Mouse (Mus musculus) limb, embryonic 13.5 days (tissue): ENCODE measurements around the gene Lrfn2. TPM values are rescaled to one million over a fixed set of nuclear protein-coding genes. Genes with fewer than 3 reads are reported as not detected.

Experiments
- ATAC-seq: fragments of 200-750 bp; cut with Nextera tagmentation; 2 replicates; pipeline ENCODE4 v1.8.0; 2017; ENCODE audit warnings: low read depth, moderate number of reproducible peaks, moderate TSS enrichment; ENCODE audit not compliant: low FRiP score
- H3K27ac ChIP-seq: fragments of 300-500 bp; sonication (generic); 2 replicates; pipeline ENCODE4 v1.5.1; 2015; ENCODE audit warnings: inconsistent platforms, mild to moderate bottlenecking, moderate library complexity
- H3K27me3 ChIP-seq: fragments of 300-500 bp; sonication (generic); 2 replicates; pipeline ENCODE4 v1.6.1; 2015; ENCODE audit warnings: mild to moderate bottlenecking, inconsistent platforms
- H3K36me3 ChIP-seq: fragments of 300-500 bp; sonication (generic); 2 replicates; pipeline ENCODE4 v1.6.1; 2015; ENCODE audit warnings: inconsistent platforms, mild to moderate bottlenecking, moderate library complexity
- H3K4me1 ChIP-seq: fragments of 300-500 bp; sonication (generic); 2 replicates; pipeline ENCODE4 v1.6.1; 2015; ENCODE audit warnings: inconsistent platforms
- H3K4me2 ChIP-seq: fragments of 300-500 bp; sonication (generic); replicated peaks from 2 replicates; pipeline ENCODE4 v1.6.1; 2015; ENCODE audit warnings: inconsistent platforms, mild to moderate bottlenecking, moderate library complexity
- H3K4me3 ChIP-seq: fragments of 300-500 bp; sonication (generic); 2 replicates; pipeline ENCODE4 v1.5.1; 2015; ENCODE audit warnings: moderate library complexity, mild to moderate bottlenecking, inconsistent platforms
- H3K9ac ChIP-seq: fragments of 300-500 bp; sonication (generic); 2 replicates; pipeline ENCODE4 v1.6.1; 2015; ENCODE audit warnings: mild to moderate bottlenecking, inconsistent platforms
- H3K9me3 ChIP-seq: fragments of 300-500 bp; sonication (generic); 2 replicates; pipeline ENCODE4 v1.6.1; 2016; ENCODE audit warnings: inconsistent platforms
- WGBS: fragments of 180-500 bp; shearing (Covaris S2); methylation state at CpG from one replicate; pipeline ENCODE4 v1.1.7; 2015; 5-methylcytosine and 5-hydroxymethylcytosine counted together
- polyA plus RNA-seq: library from polyadenylated mRNA; unstranded; fragments of >200 nt; fragmentation: Nextera tagmentation; extraction: Ambion mirVana; gene quantifications from 2 replicates; pipeline ENCODE4 v1.2.1, GENCODE M21; 2015

The Lrfn2 gene
- polyA plus RNA-seq, 1 experiment from 2014 or later, result 1.3 TPM

DNA sequence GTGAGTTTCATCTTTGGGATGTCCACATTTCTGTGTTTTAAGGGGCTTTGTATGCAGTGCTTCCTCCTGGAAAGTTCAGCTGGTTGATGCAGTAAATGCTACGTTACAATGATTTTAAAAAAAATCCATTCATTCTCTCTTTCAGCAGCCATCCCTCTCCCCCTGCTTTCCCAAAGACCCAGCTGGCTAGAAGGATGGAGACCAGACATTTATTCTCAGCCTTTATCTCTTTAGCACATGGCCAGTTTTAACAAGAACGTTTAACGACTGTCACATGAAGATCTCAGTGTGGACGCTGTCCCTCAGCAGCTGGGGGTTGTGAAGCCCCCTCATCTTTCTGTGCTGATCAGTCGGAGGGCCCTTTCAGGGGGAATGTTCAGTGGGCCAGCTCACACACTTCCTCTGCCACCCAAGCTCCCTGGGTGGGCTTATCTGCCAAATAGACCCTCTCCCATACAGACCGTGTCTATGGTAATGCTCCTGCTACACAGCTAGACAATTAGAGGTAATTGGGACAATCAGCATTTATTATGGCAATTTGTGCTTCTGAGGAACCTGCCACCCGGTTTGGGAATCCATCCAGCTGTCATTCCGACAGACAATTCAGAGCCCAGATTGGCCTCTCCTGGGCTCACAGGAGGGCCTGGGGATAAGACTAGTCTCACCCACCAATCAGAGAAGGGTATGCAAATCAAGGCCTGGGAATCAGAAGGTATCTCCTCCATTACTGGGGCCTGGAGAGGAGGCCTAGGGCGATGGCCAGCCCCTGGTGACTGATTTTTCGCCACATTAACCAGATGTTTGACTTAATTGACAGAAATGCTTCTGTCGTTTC, 111.8 kb downstream of the Lrfn2 start:
- Histone ChIP-seq H3K36me3 (no peaks in the 10 kb centered on the region), H3K9ac (no peak overlapping the region), H3K4me1 (peaks cover 18% of the 10 kb centered on the region), H3K27ac (no peak overlapping the region), H3K4me3 (no peak overlapping the region), H3K27me3 (no peaks in the 10 kb centered on the region), H3K9me3 (no peaks in the 10 kb centered on the region), H3K4me2 (no peak overlapping the region)
- 0 out of 2 replicates have a peak, but pooled peaks have one; percentile 32 for ATAC-seq
- WGBS, result 9% methylated on average over 11 of the region's 11 CpGs

DNA sequence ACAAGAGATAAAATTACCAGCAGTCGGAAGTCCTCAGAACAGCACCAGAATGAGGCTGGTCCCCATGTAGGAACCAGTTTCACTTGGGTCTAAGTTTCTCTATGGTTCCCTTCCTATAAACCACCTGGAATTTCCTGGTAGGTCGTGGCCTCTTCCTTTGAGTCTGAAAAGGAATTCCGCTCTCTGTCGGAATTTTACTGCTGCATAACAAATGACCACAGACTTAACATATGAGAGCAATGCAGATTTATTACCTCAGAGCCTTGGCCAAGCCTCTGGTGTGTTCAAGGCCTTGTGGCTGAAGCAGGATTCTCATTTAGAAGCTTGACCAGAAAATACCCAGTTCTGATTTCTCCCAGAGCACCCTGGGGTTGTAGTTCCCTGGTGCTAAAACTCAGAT, 115.7 kb downstream of the Lrfn2 start:
- H3K9ac ChIP-seq, result no peak overlapping the region
- no peak overlapping the region for H3K4me2 ChIP-seq
- H3K27ac ChIP-seq, result no peak overlapping the region
- ATAC-seq, result no peak; the same call in 1 of the 2 replicates
- no peaks in the 10 kb centered on the region for H3K9me3 ChIP-seq
- no peaks in the 10 kb centered on the region for H3K27me3 ChIP-seq
- H3K4me3 ChIP-seq, result no peak overlapping the region
- peaks cover 18% of the 10 kb centered on the region for H3K4me1 ChIP-seq
- 14% methylated on average over 4 of the region's 4 CpGs for WGBS
- no peaks in the 10 kb centered on the region for H3K36me3 ChIP-seq

- Histone ChIP-seq H3K4me2 (no peak overlapping the region), H3K4me3 (no peak overlapping the region), H3K4me1 (peaks cover 10% of the 10 kb centered on the region), H3K27ac (no peak overlapping the region; the same call in 1 of the 2 replicates), H3K36me3 (no peaks in the 10 kb centered on the region), H3K9ac (no peak overlapping the region), H3K9me3 (no peaks in the 10 kb centered on the region), H3K27me3 (no peaks in the 10 kb centered on the region)
- WGBS, result 78% methylated on average over 11 of the region's 11 CpGs
- ATAC-seq, result no peak
These were observed 119.1 kb downstream of the Lrfn2 start for GRCm38 (mm10) chr17:49051231-49051630.

DNA sequence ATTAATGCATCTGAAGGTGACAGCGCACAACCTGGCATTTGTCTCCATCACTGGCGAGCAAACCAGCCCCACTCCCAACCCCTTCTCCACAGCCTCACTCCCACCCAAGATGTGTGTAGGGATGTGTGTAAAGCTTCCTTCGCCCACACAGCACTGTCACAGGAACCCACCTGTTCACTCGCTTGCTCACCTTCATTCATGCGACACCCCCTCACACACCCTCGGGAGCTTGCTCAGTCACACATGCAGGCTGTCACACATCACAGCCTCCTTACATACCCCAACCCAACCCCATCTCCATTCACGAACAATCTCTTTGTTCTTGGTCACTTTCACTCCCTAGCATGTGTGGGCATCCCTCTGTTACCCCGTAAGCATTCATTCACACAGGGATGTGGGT, 129.0 kb downstream of the Lrfn2 start:
- H3K9ac ChIP-seq, result no peak overlapping the region
- ATAC-seq, result no peak
- no peak overlapping the region for H3K4me2 ChIP-seq
- H3K27ac ChIP-seq, result no peak overlapping the region
- WGBS, result 88% methylated on average over 8 of the region's 8 CpGs
- peaks cover 8% of the 10 kb centered on the region; the same call in 1 of the 2 replicates for H3K27me3 ChIP-seq
- H3K36me3 ChIP-seq, result no peaks in the 10 kb centered on the region
- no peak overlapping the region for H3K4me3 ChIP-seq
- no peaks in the 10 kb centered on the region for H3K9me3 ChIP-seq
- 0 out of 2 replicates have a peak, but pooled peaks cover 4% of the 10 kb centered on the region for H3K4me1 ChIP-seq

DNA sequence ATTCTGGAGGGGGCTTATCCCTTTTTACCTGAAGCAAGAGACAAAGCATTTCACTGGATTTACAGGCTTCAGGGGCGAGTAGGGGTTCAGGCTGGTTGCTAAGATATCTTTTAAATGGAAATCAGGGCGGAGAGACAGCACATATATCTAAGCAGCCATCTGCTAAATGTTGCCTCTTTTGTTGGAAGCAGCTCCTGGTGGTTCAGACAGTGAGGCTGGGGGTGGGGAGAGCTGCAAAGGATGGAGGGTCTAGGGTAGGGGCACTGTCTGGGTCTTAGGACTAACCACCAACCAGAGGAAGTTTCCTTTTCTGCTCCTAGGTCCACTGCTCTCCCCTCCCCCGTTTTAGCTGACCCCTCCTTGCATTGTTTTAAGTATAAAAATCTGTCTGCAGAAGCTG, 131.6 kb downstream of the Lrfn2 start:
- Histone ChIP-seq H3K9me3 (no peaks in the 10 kb centered on the region), H3K9ac (no peak overlapping the region), H3K4me2 (no peak overlapping the region), H3K27me3 (0 out of 2 replicates have a peak, but pooled peaks cover 12% of the 10 kb centered on the region), H3K36me3 (no peaks in the 10 kb centered on the region), H3K4me1 (0 out of 2 replicates have a peak, but pooled peaks cover 4% of the 10 kb centered on the region), H3K4me3 (no peak overlapping the region), H3K27ac (no peak overlapping the region)
- no peak for ATAC-seq
- 55% methylated on average over 3 of the region's 3 CpGs for WGBS

- H3K36me3 ChIP-seq, result no peaks in the 10 kb centered on the region
- H3K27me3 ChIP-seq, result 0 out of 2 replicates have a peak, but pooled peaks cover 11% of the 10 kb centered on the region
- H3K9me3 ChIP-seq, result no peaks in the 10 kb centered on the region
- H3K9ac ChIP-seq, result no peak overlapping the region
- no peak for ATAC-seq
- WGBS, result 90% methylated on average over 8 of the region's 8 CpGs
- H3K4me2 ChIP-seq, result no peak overlapping the region
- H3K4me3 ChIP-seq, result no peak overlapping the region
- no peak overlapping the region for H3K27ac ChIP-seq
- 0 out of 2 replicates have a peak, but pooled peaks cover 4% of the 10 kb centered on the region for H3K4me1 ChIP-seq
These were observed 132.3 kb downstream of the Lrfn2 start for GRCm38 (mm10) chr17:49064526-49064925.

- 84% methylated on average over 3 of the region's 3 CpGs for WGBS
- no peak overlapping the region for H3K9ac ChIP-seq
- H3K27me3 ChIP-seq, result 0 out of 2 replicates have a peak, but pooled peaks cover 8% of the 10 kb centered on the region
- ATAC-seq, result no peak
- no peaks in the 10 kb centered on the region for H3K9me3 ChIP-seq
- H3K4me1 ChIP-seq, result 0 out of 2 replicates have a peak, but pooled peaks cover 4% of the 10 kb centered on the region
- H3K27ac ChIP-seq, result no peak overlapping the region
- H3K4me3 ChIP-seq, result no peak overlapping the region
- H3K4me2 ChIP-seq, result no peak overlapping the region
- no peaks in the 10 kb centered on the region for H3K36me3 ChIP-seq
These were observed 132.9 kb downstream of the Lrfn2 start for GRCm38 (mm10) chr17:49065050-49065449.

- no peak overlapping the region for H3K4me3 ChIP-seq
- WGBS, result 67% methylated on average over 6 of the region's 6 CpGs
- no peak for ATAC-seq
These were observed 134.6 kb downstream of the Lrfn2 start for GRCm38 (mm10) chr17:49066748-49067147.

DNA sequence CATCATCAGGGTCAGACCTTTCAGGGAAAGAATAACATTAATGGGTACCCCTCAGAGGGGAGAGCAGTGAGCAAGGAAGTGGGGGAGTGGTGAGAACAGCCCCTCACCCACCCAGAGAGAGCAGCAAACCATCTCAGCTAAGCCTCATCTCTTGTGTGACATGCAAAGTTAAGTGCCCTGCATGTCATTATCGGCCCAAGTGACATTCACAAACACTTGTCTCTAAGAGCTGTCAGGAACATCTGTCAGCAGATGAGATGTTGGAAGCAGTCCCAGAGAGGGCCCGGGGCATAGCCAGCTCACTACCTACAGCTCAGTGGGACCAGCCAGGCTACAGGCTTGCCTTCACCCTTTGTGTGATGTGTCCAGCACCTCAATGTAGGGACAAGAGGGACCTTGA, 146.0 kb downstream of the Lrfn2 start:
- no peak for ATAC-seq
- H3K4me3 ChIP-seq, result no peak overlapping the region
- no peak overlapping the region for H3K9ac ChIP-seq
- no peaks in the 10 kb centered on the region for H3K27me3 ChIP-seq
- no peak overlapping the region for H3K4me2 ChIP-seq
- 43% methylated on average over 2 of the region's 2 CpGs for WGBS
- H3K9me3 ChIP-seq, result no peaks in the 10 kb centered on the region
- no peaks in the 10 kb centered on the region for H3K36me3 ChIP-seq
- no peaks in the 10 kb centered on the region for H3K4me1 ChIP-seq
- no peak overlapping the region for H3K27ac ChIP-seq

More at GRCm38 (mm10) chr17:49066748-49067147, 134.6 kb downstream of the Lrfn2 start:
- no peak overlapping the region for H3K27ac ChIP-seq
- H3K4me1 ChIP-seq, result 0 out of 2 replicates have a peak, but pooled peaks cover 4% of the 10 kb centered on the region
- H3K27me3 ChIP-seq, result 0 out of 2 replicates have a peak, but pooled peaks cover 4% of the 10 kb centered on the region
- H3K9ac ChIP-seq, result no peak overlapping the region
- no peaks in the 10 kb centered on the region for H3K36me3 ChIP-seq
- H3K9me3 ChIP-seq, result no peaks in the 10 kb centered on the region
- no peak overlapping the region for H3K4me2 ChIP-seq

DNA sequence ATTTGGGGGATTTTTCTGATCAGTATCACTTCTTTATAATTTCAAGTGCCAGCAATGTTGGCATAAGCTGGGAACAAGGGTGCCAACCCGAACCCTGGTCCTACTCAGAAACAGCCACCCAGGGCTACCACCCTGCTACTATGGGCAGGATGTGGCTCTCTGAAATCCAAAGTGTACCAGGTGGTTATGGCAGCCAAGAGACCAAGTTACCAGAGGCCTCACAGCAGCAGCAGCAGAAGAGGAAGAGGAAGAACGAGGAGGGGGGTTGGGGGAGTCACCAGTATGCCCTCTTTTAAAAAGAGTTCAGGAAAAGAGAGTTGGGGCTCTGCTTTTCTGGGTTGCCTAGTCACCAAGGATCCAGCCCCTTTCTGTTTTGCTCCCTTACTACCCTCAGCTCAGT, 147.5 kb downstream of the Lrfn2 start:
- Histone ChIP-seq H3K4me3 (no peak overlapping the region), H3K4me2 (no peak overlapping the region), H3K36me3 (no peaks in the 10 kb centered on the region), H3K9me3 (no peaks in the 10 kb centered on the region), H3K4me1 (no peaks in the 10 kb centered on the region), H3K9ac (no peak overlapping the region), H3K27me3 (no peaks in the 10 kb centered on the region), H3K27ac (no peak overlapping the region)
- no peak for ATAC-seq
- WGBS, result 78% methylated on average over 2 of the region's 2 CpGs

DNA sequence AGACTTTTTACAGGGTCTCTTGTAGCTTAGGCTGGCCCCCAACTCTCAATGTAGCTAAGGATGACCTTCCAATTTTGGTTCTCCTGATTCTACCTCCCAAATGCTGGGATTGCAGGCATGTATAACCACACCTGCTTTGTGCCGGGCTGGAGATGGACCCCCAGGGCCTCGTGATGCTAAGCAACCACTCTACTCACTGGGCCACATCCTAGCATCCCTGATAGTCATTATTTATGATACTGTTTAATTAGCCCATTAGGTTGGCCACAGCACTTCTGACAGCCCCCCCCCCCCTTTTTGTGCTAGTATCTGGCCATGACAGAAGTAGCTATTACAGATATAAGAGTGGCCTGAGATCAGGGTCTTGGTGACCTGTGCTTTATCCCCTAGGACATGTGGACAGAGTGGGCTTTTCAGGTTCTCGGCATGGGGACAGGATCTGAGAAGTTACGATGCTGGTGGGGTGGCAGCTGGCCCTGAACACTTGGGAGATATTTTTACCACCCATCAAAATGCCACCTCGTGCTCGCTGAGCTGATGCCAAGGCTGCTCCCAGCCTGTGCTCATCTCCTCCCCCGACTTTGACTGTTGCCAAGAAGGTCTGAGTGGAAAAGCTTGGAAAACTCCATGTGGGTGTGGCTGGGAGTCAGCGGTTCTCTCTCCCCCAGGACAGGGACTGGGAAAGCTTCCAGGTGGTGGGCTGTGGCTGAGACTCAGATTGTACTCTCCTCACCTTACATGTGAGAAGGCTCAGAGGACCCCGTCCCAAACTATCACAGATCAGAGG, 151.6 kb downstream of the Lrfn2 start:
- Histone ChIP-seq H3K4me2 (no peak overlapping the region), H3K36me3 (no peaks in the 10 kb centered on the region), H3K9ac (no peak overlapping the region), H3K4me3 (no peak overlapping the region), H3K27me3 (no peaks in the 10 kb centered on the region), H3K27ac (no peak overlapping the region), H3K4me1 (no peaks in the 10 kb centered on the region), H3K9me3 (no peaks in the 10 kb centered on the region)
- 77% methylated on average over 9 of the region's 9 CpGs for WGBS
- ATAC-seq, result no peak

GRCm38 (mm10) chr17:49085111-49085510, 152.9 kb downstream of the Lrfn2 start:
- WGBS, result 92% methylated on average over 4 of the region's 4 CpGs
- Histone ChIP-seq H3K4me2 (no peak overlapping the region), H3K9me3 (no peaks in the 10 kb centered on the region; the same call in 1 of the 2 replicates), H3K27ac (no peak overlapping the region), H3K9ac (no peak overlapping the region), H3K27me3 (no peaks in the 10 kb centered on the region), H3K4me1 (no peaks in the 10 kb centered on the region), H3K36me3 (no peaks in the 10 kb centered on the region), H3K4me3 (no peak overlapping the region)
- no peak for ATAC-seq
